Mouse (Mus musculus): ENCODE measurements around the gene Ttc21a. TPM values are rescaled to one million over a fixed set of nuclear protein-coding genes. Genes with fewer than 3 reads are reported as not detected.

Gene Ttc21a
- polyA plus RNA-seq, 1 experiment from 2014 or later: 0.10 TPM

Other genes starting within 250 kb of the Ttc21a start
- gene Scn10a, start 218.3 kb upstream of the Ttc21a start, polyA plus RNA-seq (2014; fragmentation: Nextera tagmentation; extraction: Ambion mirVana): 0.53 and 0.85 TPM in 2 replicates
- 0.11 and 0.14 TPM in 2 replicates for gene Scn11a, start 112.2 kb upstream of the Ttc21a start, polyA plus RNA-seq (2014; fragmentation: Nextera tagmentation; extraction: Ambion mirVana)
- 64.0 and 74.8 TPM in 2 replicates for gene Wdr48, start 42.7 kb upstream of the Ttc21a start, polyA plus RNA-seq (2014; fragmentation: Nextera tagmentation; extraction: Ambion mirVana)
- 18.3 and 20.1 TPM in 2 replicates for gene Gorasp1, start within 50 bp of the Ttc21a start, polyA plus RNA-seq (2014; fragmentation: Nextera tagmentation; extraction: Ambion mirVana)
- 1.5 and 2.1 TPM in 2 replicates for gene Csrnp1, start 47.1 kb downstream of the Ttc21a start, polyA plus RNA-seq (2014; fragmentation: Nextera tagmentation; extraction: Ambion mirVana)
- gene Xirp1, start 86.0 kb downstream of the Ttc21a start, polyA plus RNA-seq (2014; fragmentation: Nextera tagmentation; extraction: Ambion mirVana): 0.06 and 0.13 TPM in 2 replicates
- gene Cx3cr1, start 132.3 kb downstream of the Ttc21a start, polyA plus RNA-seq (2014; fragmentation: Nextera tagmentation; extraction: Ambion mirVana): 2.4 and 3.4 TPM in 2 replicates
- gene Ccr8, start 154.5 kb downstream of the Ttc21a start, polyA plus RNA-seq (2014; fragmentation: Nextera tagmentation; extraction: Ambion mirVana): not detected in 2 replicates
- gene Slc25a38, start 172.8 kb downstream of the Ttc21a start, polyA plus RNA-seq (2014; fragmentation: Nextera tagmentation; extraction: Ambion mirVana): 33.2 and 36.9 TPM in 2 replicates
- 1,419 and 1,591 TPM in 2 replicates for gene Rpsa, start 190.1 kb downstream of the Ttc21a start, polyA plus RNA-seq (2014; fragmentation: Nextera tagmentation; extraction: Ambion mirVana)
- 0.60 and 1.1 TPM in 2 replicates for gene Mobp, start 212.1 kb downstream of the Ttc21a start, polyA plus RNA-seq (2014; fragmentation: Nextera tagmentation; extraction: Ambion mirVana)